Mouse (Mus musculus) forebrain, postnatal 0 days (tissue): ENCODE results near the gene Akt2. TPM values are rescaled to one million over a fixed set of nuclear protein-coding genes. Genes with fewer than 3 reads are reported as not detected.
A peak's percentile ranks its signal among the peaks of the same experiment; 100 is the strongest.

ENCODE experiments used
- ATAC-seq: fragments of 200-750 bp; cut with Nextera tagmentation; 2 replicates; pipeline ENCODE4 v1.8.0; 2017; ENCODE audit warnings: mild to moderate bottlenecking, moderate library complexity
- DNase-seq: peaks from one replicate; pipeline ENCODE4 v3.0.0-alpha.2; 2015
- H3K27ac ChIP-seq: fragments of 300-500 bp; sonication (generic); 2 replicates; pipeline ENCODE4 v1.5.1; 2014; ENCODE audit warnings: low read depth, mild to moderate bottlenecking, antibody characterized with exemption, low read length, moderate library complexity, mixed read lengths
- H3K27me3 ChIP-seq: fragments of 300-500 bp; sonication (generic); 2 replicates; pipeline ENCODE4 v1.6.1; 2014; ENCODE audit warnings: mild to moderate bottlenecking, low read length, mixed read lengths; ENCODE audit not compliant: insufficient read depth
- H3K36me3 ChIP-seq: fragments of 300-500 bp; sonication (generic); 2 replicates; pipeline ENCODE4 v1.6.1; 2014; ENCODE audit warnings: mild to moderate bottlenecking, moderate library complexity; ENCODE audit not compliant: insufficient read depth
- H3K4me1 ChIP-seq: fragments of 300-500 bp; sonication (generic); 2 replicates; pipeline ENCODE4 v1.6.1; 2014; ENCODE audit warnings: antibody characterized with exemption; ENCODE audit not compliant: insufficient read depth
- H3K4me2 ChIP-seq: fragments of 300-500 bp; sonication (generic); 2 replicates; pipeline ENCODE4 v1.6.1; 2014; ENCODE audit warnings: low read depth, mild to moderate bottlenecking, moderate library complexity
- H3K4me3 ChIP-seq: fragments of 300-500 bp; sonication (generic); 2 replicates; pipeline ENCODE4 v1.5.1; 2014; ENCODE audit warnings: low read depth, low read length, mixed read lengths
- H3K9ac ChIP-seq: fragments of 300-500 bp; sonication (generic); 2 replicates; pipeline ENCODE4 v1.6.1; 2014; ENCODE audit warnings: mild to moderate bottlenecking
- H3K9me3 ChIP-seq: fragments of 300-500 bp; sonication (generic); 2 replicates; pipeline ENCODE4 v1.6.1; 2016; ENCODE audit warnings: low read length
- CTCF ChIP-seq: sonication (generic); IDR thresholded peaks from 2 replicates; pipeline ENCODE4 v1.5.1; 2016; ENCODE audit warnings: antibody characterized with exemption, control low read depth, low read depth
- WGBS: fragments of 180-500 bp; shearing (Covaris S2); extraction: QIAGEN DNeasy Blood & Tissue Kit; methylation state at CpG from one replicate; pipeline ENCODE4 v1.1.7; 2014; 5-methylcytosine and 5-hydroxymethylcytosine counted together
- polyA plus RNA-seq: library from polyadenylated mRNA; unstranded; fragments of >200 nt; fragmentation: Nextera tagmentation; extraction: Ambion mirVana; gene quantifications from 2 replicates; pipeline ENCODE4 v1.2.1, GENCODE M21; 2015
- total RNA-seq: library from RNA; depleted of rRNA; stranded (reverse); fragments of >200 nt; gene quantifications from 2 replicates; pipeline ENCODE4 v1.2.3, GENCODE M21; 2014

The Akt2 gene
- total and polyA plus RNA-seq, 2 experiments from 2014 or later = 53.9 to 61.1 TPM

- H3K9ac ChIP-seq = no peak overlapping the region
- DNase-seq (no peak), ATAC-seq (no peak)
- no peak overlapping the region for H3K27ac ChIP-seq
- no peaks in the 10 kb centered on the region for H3K27me3 ChIP-seq
- no peak for TF ChIP-seq CTCF
- H3K4me1 ChIP-seq = 0 out of 2 replicates have a peak, but pooled peaks cover 5% of the 10 kb centered on the region
- H3K4me2 ChIP-seq = no peak overlapping the region
- no peaks in the 10 kb centered on the region for H3K9me3 ChIP-seq
- H3K4me3 ChIP-seq = no peak overlapping the region
- WGBS = 92% methylated on average over 11 of the region's 11 CpGs
- no peaks in the 10 kb centered on the region for H3K36me3 ChIP-seq
These were observed 58.4 kb downstream of the Akt2 start for GRCm38 (mm10) chr7:27649723-27650122.

GRCm38 (mm10) chr7:27650949-27651348 lies 59.6 kb downstream of the Akt2 start:
- Histone ChIP-seq H3K9me3 (no peaks in the 10 kb centered on the region), H3K36me3 (peaks cover 2% of the 10 kb centered on the region; the same call in 1 of the 2 replicates), H3K27ac (no peak overlapping the region), H3K27me3 (no peaks in the 10 kb centered on the region), H3K9ac (no peak overlapping the region), H3K4me1 (peaks cover 11% of the 10 kb centered on the region; the same call in 1 of the 2 replicates), H3K4me2 (no peak overlapping the region), H3K4me3 (no peak overlapping the region)
- peak; percentile 85 for DNase-seq
- 8% methylated on average over 10 of the region's 10 CpGs for WGBS
- ATAC-seq = no peak
- TF ChIP-seq CTCF = peak; percentile 70

- Histone ChIP-seq H3K27me3 (no peaks in the 10 kb centered on the region), H3K9me3 (no peaks in the 10 kb centered on the region), H3K36me3 (peaks cover 28% of the 10 kb centered on the region), H3K9ac (peak within 1 kb of the TSS; percentile 93), H3K4me1 (peaks cover 15% of the 10 kb centered on the region; the same call in 1 of the 2 replicates), H3K27ac (peak within 1 kb of the TSS; percentile 94), H3K4me2 (peak within 1 kb of the TSS; percentile 72), H3K4me3 (peak within 1 kb of the TSS; percentile 69)
- peak; percentile 68 for TF ChIP-seq CTCF
- DNase-seq (peak; percentile 89), ATAC-seq (peak; percentile 88)
- 2% methylated on average over 46 of the region's 62 CpGs for WGBS
These were observed 62.5 kb downstream of the Akt2 start, which contains the start of gene Ttc9b for GRCm38 (mm10) chr7:27653681-27654437. Gene Ttc9b, plus strand, starts transcription at chr7:27653915.

GRCm38 (mm10) chr7:27654607-27655276 lies 63.4 kb downstream of the Akt2 start:
- Histone ChIP-seq H3K4me1 (peaks cover 15% of the 10 kb centered on the region; the same call in 1 of the 2 replicates), H3K4me2 (peak overlapping the region; percentile 72), H3K9me3 (no peaks in the 10 kb centered on the region), H3K27ac (peak overlapping the region; percentile 94; the same call in 1 of the 2 replicates), H3K4me3 (peak overlapping the region; percentile 69), H3K27me3 (no peaks in the 10 kb centered on the region), H3K9ac (peak overlapping the region; percentile 93), H3K36me3 (peaks cover 35% of the 10 kb centered on the region)
- ATAC-seq (no peak), DNase-seq (peak; percentile 60)
- 66% methylated on average over 20 of the region's 20 CpGs for WGBS
- peak; percentile 68 for TF ChIP-seq CTCF

- Histone ChIP-seq H3K27me3 (no peaks in the 10 kb centered on the region), H3K4me3 (no peak overlapping the region), H3K27ac (no peak overlapping the region), H3K9ac (no peak overlapping the region), H3K9me3 (no peaks in the 10 kb centered on the region), H3K4me1 (peaks cover 15% of the 10 kb centered on the region; the same call in 1 of the 2 replicates), H3K4me2 (peak overlapping the region; percentile 72; the same call in 1 of the 2 replicates), H3K36me3 (peaks cover 40% of the 10 kb centered on the region)
- TF ChIP-seq CTCF = no peak
- WGBS = 68% methylated on average over 11 of the region's 11 CpGs
- DNase-seq (peak; percentile 27), ATAC-seq (no peak)
These were observed 64.2 kb downstream of the Akt2 start for GRCm38 (mm10) chr7:27655545-27655944.

DNA sequence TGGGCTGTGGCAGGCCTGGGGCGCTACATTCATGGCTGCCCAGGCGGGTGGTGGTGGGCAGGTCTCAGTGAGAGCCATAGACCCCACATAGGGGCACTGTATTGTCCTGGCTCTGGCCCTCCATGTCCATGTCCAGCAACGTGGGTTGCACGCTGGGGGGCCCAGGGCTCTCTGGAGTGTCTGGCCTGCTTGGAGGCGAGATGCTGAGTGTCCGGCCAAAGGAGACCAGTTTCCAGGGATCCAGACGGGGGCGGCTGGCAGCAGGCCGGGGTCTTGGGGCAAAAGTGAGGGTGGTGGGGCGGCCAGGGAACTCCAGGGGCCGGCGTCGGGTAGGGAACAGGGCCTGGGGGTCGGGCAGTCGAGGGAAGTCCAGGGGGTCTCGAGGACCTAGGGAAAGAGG lies 65.2 kb downstream of the Akt2 start:
- peaks cover 50% of the 10 kb centered on the region for H3K36me3 ChIP-seq
- no peak overlapping the region for H3K4me2 ChIP-seq
- ATAC-seq = no peak
- H3K4me3 ChIP-seq = no peak overlapping the region
- no peak for DNase-seq
- TF ChIP-seq CTCF = no peak
- 86% methylated on average over 16 of the region's 16 CpGs for WGBS
- H3K27ac ChIP-seq = no peak overlapping the region
- H3K9ac ChIP-seq = no peak overlapping the region
- no peaks in the 10 kb centered on the region for H3K27me3 ChIP-seq
- no peaks in the 10 kb centered on the region for H3K9me3 ChIP-seq
- peaks cover 15% of the 10 kb centered on the region; the same call in 1 of the 2 replicates for H3K4me1 ChIP-seq
